Mouse (Mus musculus) limb, embryonic 14.5 days (tissue): ENCODE data around the gene Irak2. TPM values are rescaled to one million over a fixed set of nuclear protein-coding genes. Genes with fewer than 3 reads are reported as not detected.

Experiments
- ATAC-seq: fragments of 200-750 bp; cut with Nextera tagmentation; 2 replicates; pipeline ENCODE4 v1.8.0; 2017; ENCODE audit warnings: low read depth, moderate number of reproducible peaks, moderate TSS enrichment; ENCODE audit not compliant: low FRiP score
- DNase-seq: peaks from one replicate; pipeline ENCODE4 v3.0.0-alpha.2; 2015; ENCODE audit warnings: low spot score
- H3K27ac ChIP-seq: fragments of 300-500 bp; sonication (generic); replicated peaks from 2 replicates; pipeline ENCODE4 v1.5.1; 2014; ENCODE audit warnings: low read depth, mild to moderate bottlenecking, low read length, moderate library complexity, mixed read lengths
- H3K27me3 ChIP-seq: fragments of 300-500 bp; sonication (generic); 2 replicates; pipeline ENCODE4 v1.6.1; 2014; ENCODE audit warnings: low read length, mixed read lengths; ENCODE audit not compliant: control insufficient read depth, insufficient read depth
- H3K36me3 ChIP-seq: fragments of 300-500 bp; sonication (generic); 2 replicates; pipeline ENCODE4 v1.6.1; 2014; ENCODE audit warnings: mild to moderate bottlenecking, low read length, moderate library complexity, mixed read lengths; ENCODE audit not compliant: control insufficient read depth, insufficient read depth
- H3K4me1 ChIP-seq: fragments of 300-500 bp; sonication (generic); 2 replicates; pipeline ENCODE4 v1.6.1; 2014; ENCODE audit warnings: antibody characterized with exemption, low read length, mixed read lengths; ENCODE audit not compliant: control insufficient read depth, insufficient read depth
- H3K4me2 ChIP-seq: fragments of 300-500 bp; sonication (generic); replicated peaks from 2 replicates; pipeline ENCODE4 v1.6.1; 2014; ENCODE audit warnings: low read depth, mild to moderate bottlenecking, low read length, moderate library complexity; ENCODE audit not compliant: severe bottlenecking
- H3K4me3 ChIP-seq: fragments of 300-500 bp; sonication (generic); replicated peaks from 2 replicates; pipeline ENCODE4 v1.5.1; 2014; ENCODE audit warnings: low read length
- H3K9ac ChIP-seq: fragments of 300-500 bp; sonication (generic); 2 replicates; pipeline ENCODE4 v1.6.1; 2014; ENCODE audit warnings: mild to moderate bottlenecking, low read depth, low read length, moderate library complexity; ENCODE audit not compliant: severe bottlenecking
- H3K9me3 ChIP-seq: fragments of 300-500 bp; sonication (generic); 2 replicates; pipeline ENCODE4 v1.6.1; 2016; ENCODE audit warnings: low read length; ENCODE audit not compliant: control insufficient read depth
- POLR2A ChIP-seq: fragments of 200-500 bp; IDR thresholded peaks from 2 replicates; pipeline ENCODE4 v1.8.0; 2012; ENCODE audit warnings: inconsistent platforms, mild to moderate bottlenecking, moderate library complexity, borderline replicate concordance; ENCODE audit not compliant: insufficient read depth, insufficient read length; ENCODE audit errors: extremely low read depth
- WGBS: fragments of 180-500 bp; shearing (Covaris S2); extraction: QIAGEN DNeasy Blood & Tissue Kit; methylation state at CpG from one replicate; pipeline ENCODE4 v1.1.7; 2014; 5-methylcytosine and 5-hydroxymethylcytosine counted together
- microRNA-seq: library from miRNA; unstranded; fragments of <30 nt; microRNA quantifications from one replicate; pipeline ENCODE4, GENCODE M21; 2016
- polyA plus RNA-seq, 2 experiments: library from polyadenylated mRNA; depleted of rRNA in 1 of 2; stranded (reverse) in 1 of 2; unstranded in 1 of 2; fragments of >200 nt; fragmentation: Nextera tagmentation in 1 of 2; extraction: Ambion mirVana in 1 of 2; gene quantifications; 2 replicates each; pipeline versions ENCODE4 v1.2.1 to v1.2.3; 2012 to 2014

Irak2 gene
- polyA plus RNA-seq, 2 experiments = 3.3 to 9.0 TPM

DNA sequence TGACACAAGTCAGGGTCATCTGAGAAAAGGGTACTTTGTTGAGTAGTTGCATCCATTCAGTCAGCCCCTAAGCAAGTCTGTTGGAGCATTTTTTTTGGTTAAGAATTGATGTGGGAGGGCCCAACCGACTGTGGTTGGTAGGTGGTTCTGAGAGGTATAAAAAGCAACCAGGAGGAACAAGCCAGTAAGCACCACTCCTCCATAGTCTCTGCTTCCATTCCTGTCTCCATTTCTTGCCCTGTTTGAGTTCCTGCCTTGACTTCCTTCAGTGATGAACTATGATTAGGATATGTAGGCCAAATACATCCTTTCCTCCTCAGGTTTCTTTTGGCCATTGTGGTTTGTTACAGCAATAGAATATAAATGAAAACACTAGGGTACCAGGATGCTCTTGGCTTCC is 104.8 kb downstream of the Irak2 start:
- H3K9me3 ChIP-seq = no peaks in the 10 kb centered on the region
- no peak overlapping the region for H3K4me3 ChIP-seq
- no peak overlapping the region for H3K27ac ChIP-seq
- ATAC-seq (no peak), DNase-seq (no peak)
- H3K4me2 ChIP-seq = no peak overlapping the region
- H3K4me1 ChIP-seq = peaks cover 7% of the 10 kb centered on the region; the same call in 1 of the 2 replicates
- no peak for TF ChIP-seq POLR2A
- WGBS = 61% methylated on average over 1 of the region's 1 CpGs
- peaks cover 4% of the 10 kb centered on the region; the same call in 1 of the 2 replicates for H3K27me3 ChIP-seq
- H3K9ac ChIP-seq = no peak overlapping the region
- H3K36me3 ChIP-seq = peaks cover 2% of the 10 kb centered on the region

Small RNA genes within 50 kb of the gene (microRNA-seq; reads per million reads assigned to microRNA genes)
- gene Mir7042 = not detected

Other genes with a start within 250 kb of the Irak2 start
- 21.4 and 26.1 TPM in 2 replicates for gene Ttll3, start 249.2 kb upstream of the Irak2 start, polyA plus RNA-seq (2012; rRNA removed)
- 2.3 and 4.8 TPM in 2 replicates for gene Ttll3, start 249.2 kb upstream of the Irak2 start, polyA plus RNA-seq (2014; fragmentation: Nextera tagmentation; extraction: Ambion mirVana)
- gene Rpusd3, start 219.1 kb upstream of the Irak2 start, polyA plus RNA-seq (2012; rRNA removed) = 38.9 and 46.2 TPM in 2 replicates
- gene Rpusd3, start 219.1 kb upstream of the Irak2 start, polyA plus RNA-seq (2014; fragmentation: Nextera tagmentation; extraction: Ambion mirVana) = 20.9 and 25.1 TPM in 2 replicates
- 0.11 and 0.37 TPM in 2 replicates for gene Cidec, start 202.7 kb upstream of the Irak2 start, polyA plus RNA-seq (2012; rRNA removed)
- gene Cidec, start 202.7 kb upstream of the Irak2 start, polyA plus RNA-seq (2014; fragmentation: Nextera tagmentation; extraction: Ambion mirVana) = not detected in 2 replicates
- 61.0 and 74.5 TPM in 2 replicates for gene Jagn1, start 195.9 kb upstream of the Irak2 start, polyA plus RNA-seq (2012; rRNA removed)
- 80.5 and 82.8 TPM in 2 replicates for gene Jagn1, start 195.9 kb upstream of the Irak2 start, polyA plus RNA-seq (2014; fragmentation: Nextera tagmentation; extraction: Ambion mirVana)
- 6.7 and 9.6 TPM in 2 replicates for gene Il17re, start 180.0 kb upstream of the Irak2 start, polyA plus RNA-seq (2012; rRNA removed)
- gene Il17re, start 180.0 kb upstream of the Irak2 start, polyA plus RNA-seq (2014; fragmentation: Nextera tagmentation; extraction: Ambion mirVana) = 7.9 and 9.2 TPM in 2 replicates
- gene Il17rc, start 167.0 kb upstream of the Irak2 start, polyA plus RNA-seq (2012; rRNA removed) = 21.5 and 25.2 TPM in 2 replicates
- 18.5 and 28.2 TPM in 2 replicates for gene Il17rc, start 167.0 kb upstream of the Irak2 start, polyA plus RNA-seq (2014; fragmentation: Nextera tagmentation; extraction: Ambion mirVana)
- gene Creld1, start 155.2 kb upstream of the Irak2 start, polyA plus RNA-seq (2012; rRNA removed) = 14.0 and 15.9 TPM in 2 replicates
- gene Creld1, start 155.2 kb upstream of the Irak2 start, polyA plus RNA-seq (2014; fragmentation: Nextera tagmentation; extraction: Ambion mirVana) = 15.9 and 16.1 TPM in 2 replicates
- gene Prrt3, start 136.5 kb upstream of the Irak2 start, polyA plus RNA-seq (2012; rRNA removed) = 0.54 and 0.73 TPM in 2 replicates
- 0.36 and 0.70 TPM in 2 replicates for gene Prrt3, start 136.5 kb upstream of the Irak2 start, polyA plus RNA-seq (2014; fragmentation: Nextera tagmentation; extraction: Ambion mirVana)
- gene Emc3, start 106.8 kb upstream of the Irak2 start, polyA plus RNA-seq (2012; rRNA removed) = 58.0 and 61.6 TPM in 2 replicates
- 93.8 and 96.3 TPM in 2 replicates for gene Emc3, start 106.8 kb upstream of the Irak2 start, polyA plus RNA-seq (2014; fragmentation: Nextera tagmentation; extraction: Ambion mirVana)
- 12.8 and 15.9 TPM in 2 replicates for gene Fancd2, start 106.8 kb upstream of the Irak2 start, polyA plus RNA-seq (2012; rRNA removed)
- 7.5 and 7.8 TPM in 2 replicates for gene Fancd2, start 106.8 kb upstream of the Irak2 start, polyA plus RNA-seq (2014; fragmentation: Nextera tagmentation; extraction: Ambion mirVana)
- 0.05 TPM in 1 of 2 replicates, not detected in the other for gene Fancd2os, start 37.8 kb upstream of the Irak2 start, polyA plus RNA-seq (2012; rRNA removed)
- 0.19 and 0.40 TPM in 2 replicates for gene Fancd2os, start 37.8 kb upstream of the Irak2 start, polyA plus RNA-seq (2014; fragmentation: Nextera tagmentation; extraction: Ambion mirVana)
- gene Brk1, start 33.7 kb upstream of the Irak2 start, polyA plus RNA-seq (2012; rRNA removed) = 211 and 223 TPM in 2 replicates
- 251 and 259 TPM in 2 replicates for gene Brk1, start 33.7 kb upstream of the Irak2 start, polyA plus RNA-seq (2014; fragmentation: Nextera tagmentation; extraction: Ambion mirVana)
- gene Vhl, start 14.5 kb upstream of the Irak2 start, polyA plus RNA-seq (2012; rRNA removed) = 36.2 and 37.2 TPM in 2 replicates
- gene Vhl, start 14.5 kb upstream of the Irak2 start, polyA plus RNA-seq (2014; fragmentation: Nextera tagmentation; extraction: Ambion mirVana) = 55.3 and 60.4 TPM in 2 replicates
- gene Tatdn2, start 58.6 kb downstream of the Irak2 start, polyA plus RNA-seq (2012; rRNA removed) = 21.9 and 22.0 TPM in 2 replicates
- 1.9 TPM in 2 replicates for gene Tatdn2, start 58.6 kb downstream of the Irak2 start, polyA plus RNA-seq (2014; fragmentation: Nextera tagmentation; extraction: Ambion mirVana)
- gene Ghrl, start 81.4 kb downstream of the Irak2 start, polyA plus RNA-seq (2012; rRNA removed) = 0.11 and 0.13 TPM in 2 replicates
- gene Ghrl, start 81.4 kb downstream of the Irak2 start, polyA plus RNA-seq (2014; fragmentation: Nextera tagmentation; extraction: Ambion mirVana) = not detected in 2 replicates
- 314 and 328 TPM in 2 replicates for gene Sec13, start 102.3 kb downstream of the Irak2 start, polyA plus RNA-seq (2012; rRNA removed)
- gene Sec13, start 102.3 kb downstream of the Irak2 start, polyA plus RNA-seq (2014; fragmentation: Nextera tagmentation; extraction: Ambion mirVana) = 318 and 326 TPM in 2 replicates